Mouse (Mus musculus): ENCODE data around the gene AC129217.1. TPM values are rescaled to one million over a fixed set of nuclear protein-coding genes. Genes with fewer than 3 reads are reported as not detected.
"Not testable (repeated sequence)": the region's sequence is repeated elsewhere in the genome, so short reads cannot be mapped to it uniquely, and the experiment has no call there.

Gene AC129217.1
- polyA plus RNA-seq, 1 experiment from 2014 or later, result not detected

- H3K27me3 ChIP-seq (replicated peaks), result no peaks in the 10 kb centered on the region
- H3K4me3 ChIP-seq, result no peak overlapping the region
- H3K9me3 ChIP-seq, result no peaks in the 10 kb centered on the region
- H3K4me2 ChIP-seq, result no peak overlapping the region
- no peak for ATAC-seq (replicated peaks)
- H3K9ac ChIP-seq, result no peak overlapping the region
- 65% methylated on average over 10 of the region's 10 CpGs for WGBS
- H3K27ac ChIP-seq, result no peak overlapping the region
- H3K36me3 ChIP-seq (replicated peaks), result peaks cover 9% of the 10 kb centered on the region
- no peaks in the 10 kb centered on the region for H3K4me1 ChIP-seq
These were observed 22.8 kb downstream of the AC129217.1 start for GRCm38 (mm10) chr19:8852236-8852928.

- Histone ChIP-seq H3K4me2 (no peak overlapping the region), H3K27ac (no peak overlapping the region), H3K27me3 (replicated peaks) (no peaks in the 10 kb centered on the region), H3K9ac (no peak overlapping the region), H3K9me3 (no peaks in the 10 kb centered on the region), H3K4me1 (no peaks in the 10 kb centered on the region), H3K4me3 (no peak overlapping the region), H3K36me3 (replicated peaks) (peaks cover 7% of the 10 kb centered on the region; the same call in 1 of the 2 replicates)
- WGBS, result 83% methylated on average over 3 of the region's 3 CpGs
- ATAC-seq (replicated peaks), result no peak
These were observed 23.5 kb downstream of the AC129217.1 start for GRCm38 (mm10) chr19:8853117-8853516.

GRCm38 (mm10) chr19:8857689-8858088, 28.1 kb downstream of the AC129217.1 start:
- no peak for ATAC-seq (replicated peaks)
- H3K9me3 ChIP-seq, result no peaks in the 10 kb centered on the region
- no peak overlapping the region for H3K27ac ChIP-seq
- no peak overlapping the region for H3K9ac ChIP-seq
- H3K36me3 ChIP-seq (replicated peaks), result no peaks in the 10 kb centered on the region
- H3K27me3 ChIP-seq (replicated peaks), result no peaks in the 10 kb centered on the region
- WGBS, result 41% methylated on average over 4 of the region's 4 CpGs
- no peak overlapping the region for H3K4me3 ChIP-seq
- H3K4me1 ChIP-seq, result no peaks in the 10 kb centered on the region
- no peak overlapping the region for H3K4me2 ChIP-seq

GRCm38 (mm10) chr19:8859018-8859417, 29.4 kb downstream of the AC129217.1 start:
- H3K27ac ChIP-seq, result no peak overlapping the region
- H3K9ac ChIP-seq, result no peak overlapping the region
- no peak for ATAC-seq (replicated peaks)
- no peaks in the 10 kb centered on the region for H3K4me1 ChIP-seq
- no peaks in the 10 kb centered on the region for H3K9me3 ChIP-seq
- H3K4me3 ChIP-seq, result no peak overlapping the region
- H3K27me3 ChIP-seq (replicated peaks), result no peaks in the 10 kb centered on the region
- no peaks in the 10 kb centered on the region for H3K36me3 ChIP-seq (replicated peaks)
- 20% methylated on average over 1 of the region's 1 CpGs for WGBS
- no peak overlapping the region for H3K4me2 ChIP-seq

GRCm38 (mm10) chr19:8864265-8864664, 34.7 kb downstream of the AC129217.1 start:
- Histone ChIP-seq H3K4me1 (no peaks in the 10 kb centered on the region), H3K9ac (no peak overlapping the region), H3K27me3 (replicated peaks) (no peaks in the 10 kb centered on the region), H3K27ac (no peak overlapping the region), H3K9me3 (no peaks in the 10 kb centered on the region), H3K4me3 (no peak overlapping the region), H3K36me3 (replicated peaks) (no peaks in the 10 kb centered on the region), H3K4me2 (no peak overlapping the region)
- WGBS, result 81% methylated on average over 6 of the region's 6 CpGs
- no peak for ATAC-seq (replicated peaks)

- not testable (repeated sequence) for H3K27me3 ChIP-seq (replicated peaks); H3K27ac ChIP-seq; H3K9me3 ChIP-seq; ATAC-seq (replicated peaks)
- Histone ChIP-seq H3K4me3 (peak overlapping the region; percentile 93; the same call in 1 of the 2 replicates), H3K4me2 (peak overlapping the region; percentile 91), H3K36me3 (replicated peaks) (peaks cover 21% of the 10 kb centered on the region), H3K9ac (0 out of 2 replicates have a peak overlapping the region, but pooled peaks have one; percentile 97), H3K4me1 (peaks cover 15% of the 10 kb centered on the region)
- WGBS, result 79% methylated on average over 3 of the region's 3 CpGs
These were observed 40.8 kb downstream of the AC129217.1 start for GRCm38 (mm10) chr19:8870381-8870780.

- peak overlapping the region; percentile 91 for H3K4me2 ChIP-seq
- peak overlapping the region; percentile 79 for H3K27ac ChIP-seq
- 66% methylated on average over 9 of the region's 9 CpGs for WGBS
- H3K27me3 ChIP-seq (replicated peaks), result no peaks in the 10 kb centered on the region
- peaks cover 15% of the 10 kb centered on the region for H3K4me1 ChIP-seq
- peak overlapping the region; percentile 97 for H3K9ac ChIP-seq
- peak; percentile 64 for ATAC-seq (replicated peaks)
- H3K9me3 ChIP-seq, result no peaks in the 10 kb centered on the region
- peak overlapping the region; percentile 93 for H3K4me3 ChIP-seq
- peaks cover 24% of the 10 kb centered on the region for H3K36me3 ChIP-seq (replicated peaks)
These were observed 41.3 kb downstream of the AC129217.1 start for GRCm38 (mm10) chr19:8870838-8871237.

- Histone ChIP-seq H3K9ac (peak within 1 kb of the TSS; percentile 97), H3K4me2 (peak within 1 kb of the TSS; percentile 91), H3K27ac (peak within 1 kb of the TSS; percentile 79), H3K4me1 (peaks cover 15% of the 10 kb centered on the region), H3K4me3 (peak within 1 kb of the TSS; percentile 93), H3K9me3 (no peaks in the 10 kb centered on the region), H3K36me3 (replicated peaks) (peaks cover 27% of the 10 kb centered on the region), H3K27me3 (replicated peaks) (no peaks in the 10 kb centered on the region)
- under 1% methylated on average over 58 of the region's 59 CpGs for WGBS
- peak; percentile 98 for ATAC-seq (replicated peaks)
These were observed 42.0 kb downstream of the AC129217.1 start, which contains the start of gene Ubxn1 for GRCm38 (mm10) chr19:8871267-8872186. Ubxn1 (plus strand) TSS chr19:8871496.

- no peaks in the 10 kb centered on the region for H3K9me3 ChIP-seq
- no peaks in the 10 kb centered on the region for H3K27me3 ChIP-seq (replicated peaks)
- H3K4me1 ChIP-seq, result peaks cover 15% of the 10 kb centered on the region
- peaks cover 28% of the 10 kb centered on the region for H3K36me3 ChIP-seq (replicated peaks)
- H3K9ac ChIP-seq, result peak overlapping the region; percentile 97
- peak overlapping the region; percentile 93 for H3K4me3 ChIP-seq
- peak overlapping the region; percentile 91 for H3K4me2 ChIP-seq
- 84% methylated on average over 10 of the region's 10 CpGs for WGBS
- ATAC-seq (replicated peaks), result no peak
- H3K27ac ChIP-seq, result no peak overlapping the region
These were observed 42.8 kb downstream of the AC129217.1 start for GRCm38 (mm10) chr19:8872266-8872840.

- ATAC-seq (replicated peaks), result no peak
- WGBS, result 93% methylated on average over 7 of the region's 7 CpGs
- H3K36me3 ChIP-seq (replicated peaks), result peaks cover 28% of the 10 kb centered on the region
These were observed 45.5 kb downstream of the AC129217.1 start for GRCm38 (mm10) chr19:8875031-8875430.

GRCm38 (mm10) chr19:8880311-8881033, 50.9 kb downstream of the AC129217.1 start, which contains the start of gene Uqcc3:
Uqcc3 (minus strand) TSS chr19:8880923.
- Histone ChIP-seq H3K36me3 (replicated peaks) (peaks cover 6% of the 10 kb centered on the region; the same call in 1 of the 2 replicates), H3K4me2 (peak within 1 kb of the TSS; percentile 76), H3K27me3 (replicated peaks) (no peaks in the 10 kb centered on the region), H3K4me3 (peak within 1 kb of the TSS; percentile 65), H3K4me1 (peaks cover 15% of the 10 kb centered on the region), H3K27ac (peak within 1 kb of the TSS; percentile 84), H3K9ac (peak within 1 kb of the TSS; percentile 79), H3K9me3 (no peaks in the 10 kb centered on the region)
- WGBS, result under 1% methylated on average over 42 of the region's 42 CpGs
- ATAC-seq (replicated peaks), result peak; percentile 98

More at GRCm38 (mm10) chr19:8875031-8875430, 45.5 kb downstream of the AC129217.1 start:
- Histone ChIP-seq H3K27ac (no peak overlapping the region), H3K4me3 (no peak overlapping the region), H3K9ac (no peak overlapping the region), H3K4me2 (no peak overlapping the region), H3K27me3 (replicated peaks) (no peaks in the 10 kb centered on the region), H3K9me3 (no peaks in the 10 kb centered on the region), H3K4me1 (peaks cover 23% of the 10 kb centered on the region)

Data from midbrain, embryonic 15.5 days (tissue).